Mouse (Mus musculus) cerebellum, adult 11-12 months (tissue): ENCODE measurements around the gene Aifm3.

Experiments
- DNase-seq: peaks from one replicate; pipeline ENCODE4 v3.0.0; 2022

Aifm3 gene

GRCm38 (mm10) chr16:17489469-17490111, at the start of gene Aifm3:
TSS of gene Aifm3 (plus strand) at chr16:17489611.
- DNase-seq, result peak; percentile 77

DNA sequence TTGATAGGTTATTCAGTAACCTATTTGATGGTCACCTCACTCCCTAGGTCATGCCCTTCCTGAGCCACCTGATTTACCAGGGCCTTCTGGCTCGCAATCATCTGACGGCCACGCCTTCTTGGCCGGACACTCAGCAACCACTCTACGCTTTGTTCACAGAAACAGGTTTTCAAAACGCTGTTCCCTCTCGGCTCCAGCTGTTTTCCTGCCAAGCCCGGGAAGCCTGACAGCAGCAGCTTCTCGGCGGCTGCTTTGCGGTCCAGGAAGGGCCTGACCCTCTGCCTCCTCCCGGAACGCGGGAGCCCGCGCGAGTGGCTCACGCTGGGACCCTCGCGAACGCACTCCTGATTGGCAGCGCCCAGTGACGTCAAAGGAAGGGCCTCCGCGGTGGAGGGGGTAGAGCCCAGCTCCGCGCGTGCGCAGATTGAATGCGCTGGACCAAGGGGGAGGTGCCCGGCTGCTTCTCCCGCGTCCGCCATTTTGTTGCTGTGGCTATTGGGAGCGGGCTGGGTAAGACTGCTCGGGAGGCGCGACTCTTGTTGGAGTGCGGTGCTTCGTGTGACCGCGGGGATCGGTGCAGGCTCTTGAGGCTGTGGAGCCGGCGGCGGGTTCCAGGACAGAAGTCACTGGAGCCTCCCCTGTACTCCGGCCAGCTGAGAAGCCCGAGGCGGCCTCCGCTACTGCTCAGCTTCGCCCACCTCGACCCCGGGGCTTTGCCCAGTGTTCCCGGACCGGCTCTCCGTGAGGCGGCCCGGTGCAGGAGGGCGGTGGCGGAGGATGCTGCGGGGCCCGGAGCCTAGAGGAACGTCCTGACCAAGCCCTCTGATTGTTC, 37.7 kb upstream of the Aifm3 start, which contains the start of gene Crkl:
Crkl (plus strand) TSS at position 447 of the 832 bp plus-strand sequence.
- peak; percentile 98 for DNase-seq

GRCm38 (mm10) chr16:17452373-17452715, 37.1 kb upstream of the Aifm3 start:
- DNase-seq, result peak; percentile 55

DNA sequence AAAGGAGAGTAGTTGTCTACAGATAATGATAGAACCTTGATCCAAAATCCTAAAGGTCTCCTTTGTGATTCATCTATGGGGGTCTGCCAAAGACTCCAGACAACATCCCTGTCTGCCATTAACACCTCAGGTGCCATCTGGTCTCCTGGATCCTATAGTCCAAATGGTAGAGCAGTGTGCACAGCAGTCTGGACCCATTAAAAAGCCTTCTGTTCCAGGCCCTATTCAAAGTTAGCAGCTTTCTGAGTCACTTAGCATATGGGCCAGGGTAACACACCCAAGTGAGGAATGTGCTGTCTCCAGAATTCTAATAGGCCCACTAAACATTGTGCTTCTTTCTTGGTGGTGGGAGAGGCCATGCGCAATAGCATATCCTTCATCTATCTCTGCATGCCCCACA, 32.5 kb upstream of the Aifm3 start:
- no peak for DNase-seq

DNA sequence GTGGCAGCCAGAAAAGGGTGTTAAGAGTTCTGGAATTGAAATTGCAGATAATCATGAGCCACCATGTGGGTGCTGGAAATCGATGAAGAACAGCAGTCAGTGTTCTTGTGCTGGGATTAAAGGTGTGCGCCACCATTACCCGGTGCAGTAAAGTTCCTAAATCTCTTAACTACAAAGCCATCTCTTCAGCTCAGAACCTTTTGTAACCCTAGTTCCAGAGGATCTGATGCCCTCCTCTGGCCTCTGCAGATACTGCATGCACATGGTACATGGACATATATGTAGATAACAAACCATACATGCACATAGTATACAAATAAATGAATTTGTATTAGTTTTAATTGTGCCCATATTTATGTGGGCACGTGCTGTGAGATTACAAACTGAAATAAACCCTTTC, 29.2 kb upstream of the Aifm3 start:
- no peak for DNase-seq

- DNase-seq, result no peak
Measured at GRCm38 (mm10) chr16:17461596-17461995, 27.8 kb upstream of the Aifm3 start.

DNA sequence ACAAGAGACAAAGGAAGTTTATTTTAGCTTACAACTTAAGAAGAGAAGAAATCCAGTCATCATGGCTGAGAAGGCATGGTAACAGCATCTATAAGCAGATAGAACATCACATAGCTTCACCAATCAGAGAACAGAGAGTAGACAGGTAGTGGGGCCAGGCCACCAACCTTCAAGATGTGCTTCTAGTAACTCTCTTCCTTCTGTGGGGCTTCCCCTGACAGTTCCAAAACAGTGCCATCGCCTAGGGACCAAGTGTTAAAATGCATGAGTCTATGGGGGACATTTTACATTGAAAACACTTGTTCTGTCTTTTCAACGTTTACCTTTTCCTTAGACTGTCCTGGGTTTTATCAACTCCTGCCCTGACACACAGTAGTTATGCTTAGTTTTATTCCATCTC, 26.2 kb upstream of the Aifm3 start:
- no peak for DNase-seq

DNA sequence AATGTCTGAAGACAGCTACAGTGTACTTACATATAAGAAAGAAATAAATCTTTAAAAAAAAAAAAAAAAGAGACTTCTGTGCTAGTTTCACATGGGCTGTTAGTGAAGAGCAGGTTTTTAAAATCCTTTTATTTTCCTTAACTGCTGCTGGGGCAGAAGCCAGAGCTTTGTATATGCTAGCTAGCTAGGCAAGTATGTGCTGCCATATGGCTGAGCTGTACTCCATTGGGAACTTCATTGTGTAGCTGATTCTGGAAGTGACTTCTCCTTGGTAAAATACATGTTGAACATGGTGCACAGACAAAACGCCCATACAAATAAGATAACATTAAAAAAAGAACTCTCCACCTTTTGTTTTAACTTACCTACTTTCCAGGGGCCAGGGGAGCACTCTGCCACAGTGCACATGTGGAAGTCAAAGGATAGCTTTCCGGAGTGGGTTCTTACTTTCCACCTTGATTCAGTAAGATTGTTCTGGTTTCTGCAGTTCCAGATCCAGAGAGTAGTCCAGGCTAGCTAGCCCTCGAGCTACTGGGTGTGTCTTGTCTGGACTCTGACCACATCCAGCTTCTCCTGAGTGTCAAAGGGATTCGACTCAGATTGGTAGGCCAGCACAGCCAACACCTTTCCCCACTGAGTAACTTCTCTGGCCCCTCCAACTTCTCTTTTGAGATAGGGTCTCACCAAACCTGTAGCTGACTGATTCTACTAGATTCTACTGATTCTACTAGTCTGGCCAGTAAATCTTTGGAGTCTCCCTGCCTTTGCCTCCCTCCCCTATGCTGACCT, 22.3 kb upstream of the Aifm3 start:
- no peak for DNase-seq

- DNase-seq, result no peak
Measured at GRCm38 (mm10) chr16:17472498-17472897, 16.9 kb upstream of the Aifm3 start.

GRCm38 (mm10) chr16:17474091-17474490, 15.3 kb upstream of the Aifm3 start:
- DNase-seq, result peak; percentile 34

- DNase-seq, result no peak
Measured at GRCm38 (mm10) chr16:17474761-17475160, 14.7 kb upstream of the Aifm3 start.

GRCm38 (mm10) chr16:17475326-17475725, 14.1 kb upstream of the Aifm3 start:
- DNase-seq, result no peak

DNA sequence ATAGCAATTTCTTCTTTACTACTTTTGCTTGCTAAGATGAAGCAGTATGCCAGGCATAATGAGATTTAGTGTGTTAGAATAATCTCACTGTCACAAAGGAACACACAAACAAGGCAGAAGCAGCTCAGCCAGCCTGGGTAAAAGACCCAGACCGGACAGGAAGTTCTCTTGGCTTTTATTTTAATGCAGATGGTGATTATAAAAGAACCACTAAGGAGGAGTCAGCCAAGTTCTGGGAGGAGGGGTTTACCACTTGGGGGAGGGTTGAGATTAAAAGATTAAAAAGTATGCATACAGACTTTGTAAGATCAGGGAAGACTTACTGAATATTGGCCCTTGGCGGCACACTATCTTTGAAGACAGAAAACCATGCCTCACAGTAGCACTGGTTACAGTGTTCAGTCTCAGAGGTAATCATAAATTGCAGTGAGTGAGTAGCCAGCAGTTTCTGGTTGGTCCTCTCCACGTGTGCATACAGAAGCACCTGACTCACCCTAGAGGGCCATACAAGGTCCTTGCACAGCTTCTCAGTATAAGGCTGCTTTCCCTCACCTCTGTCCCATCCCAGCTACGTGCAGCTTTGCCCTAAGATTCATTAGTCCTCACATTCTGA, 11.0 kb upstream of the Aifm3 start:
- DNase-seq, result no peak

- no peak for DNase-seq
Measured at GRCm38 (mm10) chr16:17481465-17481864, 7.9 kb upstream of the Aifm3 start.

DNA sequence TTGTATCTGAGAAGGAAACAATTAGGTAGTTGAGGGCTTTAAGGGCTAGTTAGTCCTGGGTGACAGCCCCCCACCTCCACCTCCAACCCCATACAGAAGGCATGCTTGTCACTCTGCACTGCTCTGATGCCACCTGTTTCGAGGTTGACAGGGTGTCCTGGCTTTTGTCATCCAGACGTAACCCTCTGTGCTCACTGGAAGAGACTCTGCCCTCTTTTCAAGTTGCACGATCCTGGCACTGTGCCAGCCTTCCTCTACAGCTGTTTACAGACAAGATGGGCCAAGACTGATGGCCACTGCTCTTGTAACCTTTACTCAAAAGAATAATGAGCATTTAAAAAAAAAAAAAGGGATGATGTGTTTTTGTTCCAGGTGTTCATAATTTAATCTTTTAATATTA, 2.9 kb upstream of the Aifm3 start:
- peak; percentile 35 for DNase-seq

DNA sequence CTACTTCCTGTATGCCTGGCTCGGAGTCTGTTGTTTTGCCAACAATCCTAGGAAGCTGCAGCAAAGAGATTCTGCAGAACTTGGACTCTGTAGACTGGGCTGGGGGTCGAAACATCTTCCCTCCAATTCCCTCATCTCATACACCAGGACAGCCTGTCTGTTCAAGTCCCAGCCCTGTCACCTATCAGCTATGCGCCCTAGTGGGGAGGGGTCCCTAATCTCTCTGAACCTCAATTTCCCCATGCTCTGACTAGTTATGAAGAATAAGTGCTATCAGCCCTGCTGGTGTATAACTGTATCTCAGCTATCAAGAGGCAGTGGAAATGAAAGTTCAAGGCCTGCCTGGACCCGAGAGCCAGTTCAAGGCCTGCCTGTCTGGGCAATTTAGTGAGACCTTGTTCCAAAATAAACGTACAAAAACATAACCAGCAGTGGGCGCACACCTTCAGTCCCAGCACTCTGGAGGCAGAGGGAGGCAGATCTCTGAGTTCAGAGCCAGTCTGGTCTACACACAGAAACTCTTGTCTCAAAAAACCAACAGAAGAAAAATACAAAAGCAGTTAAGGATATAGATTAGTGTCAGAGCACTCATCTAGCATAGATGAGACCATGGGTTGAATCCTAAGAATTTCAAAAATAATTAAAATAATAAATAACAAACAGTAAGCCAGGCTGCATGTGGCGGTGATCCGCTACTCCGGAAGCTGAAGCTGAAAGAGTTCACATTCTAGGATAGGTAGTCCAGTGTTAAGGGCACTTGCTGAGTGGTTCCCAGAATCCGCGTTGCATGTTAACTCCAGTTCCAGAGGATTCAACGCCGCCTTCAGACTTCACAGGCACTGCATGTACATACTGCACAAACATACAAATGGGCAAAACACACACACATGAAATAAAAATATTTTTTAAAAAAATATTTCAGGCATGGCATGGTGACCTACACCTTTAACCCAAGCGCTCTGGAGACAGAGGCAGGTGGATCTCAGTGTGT, 638 bp upstream of the Aifm3 start:
- DNase-seq, result peak; percentile 49

DNA sequence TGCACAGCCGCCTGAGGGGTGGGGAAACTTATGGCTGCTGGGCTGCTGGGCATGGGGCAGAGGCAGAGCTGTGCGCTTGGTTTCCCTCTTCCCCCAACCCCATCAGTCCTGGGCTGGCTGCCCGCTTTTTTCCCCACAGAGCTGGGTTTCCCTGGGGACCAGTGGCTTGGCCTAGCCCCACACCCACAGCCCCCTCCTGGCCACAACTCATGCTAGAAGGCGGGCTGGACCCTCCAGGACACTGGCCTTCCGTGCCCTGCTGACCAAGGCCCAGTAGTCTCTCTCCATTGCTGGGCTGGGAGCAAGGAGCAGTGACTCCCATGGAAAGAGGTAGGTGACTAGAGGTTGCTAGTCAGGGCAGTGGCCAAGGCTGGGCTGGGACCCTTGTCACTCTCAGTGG, 1.7 kb downstream of the Aifm3 start:
- peak; percentile 72 for DNase-seq

GRCm38 (mm10) chr16:17491896-17492561, 2.6 kb downstream of the Aifm3 start:
- peak; percentile 91 for DNase-seq

DNA sequence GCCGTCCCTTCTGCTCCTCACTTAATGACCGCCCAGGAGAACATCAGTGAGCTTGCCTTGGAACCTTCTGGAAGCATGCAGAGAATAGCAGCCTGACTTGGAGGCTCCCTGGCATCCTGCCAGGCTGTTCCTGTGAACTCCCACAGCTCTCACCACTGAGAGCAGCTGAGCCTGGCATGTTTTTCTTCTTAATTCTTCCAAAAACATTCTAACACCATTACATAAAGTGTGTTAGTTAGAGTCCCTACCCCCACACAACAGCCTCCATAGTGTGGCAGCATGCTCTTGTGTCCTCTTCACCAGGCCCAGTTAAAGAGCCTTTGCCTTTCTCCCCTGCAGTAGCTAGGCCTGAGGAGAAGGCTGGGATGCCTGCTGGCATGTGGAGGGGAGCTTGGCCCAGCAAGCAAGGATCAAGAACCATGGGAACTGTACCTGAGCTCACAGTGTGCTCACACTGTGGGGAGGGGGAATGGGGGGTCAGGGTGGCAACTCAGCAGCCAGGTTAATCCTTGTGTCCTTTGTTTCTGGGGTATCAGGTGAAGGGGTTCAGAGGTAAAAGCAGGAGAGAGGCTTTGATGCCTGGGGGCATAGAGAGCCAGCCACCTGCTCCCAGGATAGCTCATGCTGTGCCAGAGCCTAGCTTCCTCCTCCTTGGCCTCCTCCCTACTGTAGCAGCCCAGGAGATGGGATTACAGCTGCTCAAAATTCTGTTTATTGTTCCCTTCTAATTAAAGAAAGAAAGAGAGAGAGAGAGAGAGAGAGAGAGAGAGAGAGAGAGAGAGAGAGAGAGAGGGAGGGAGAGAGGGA, 7.3 kb downstream of the Aifm3 start:
- peak; percentile 89 for DNase-seq

GRCm38 (mm10) chr16:17499249-17499883, 10.0 kb downstream of the Aifm3 start:
- no peak for DNase-seq
